Mouse (Mus musculus) right cerebral cortex, postnatal 36 days (tissue): ENCODE data around the gene Mindy1.
"Not testable (repeated sequence)": the region's sequence is repeated elsewhere in the genome, so short reads cannot be mapped to it uniquely, and the experiment has no call there.

Experiments
- DNase-seq, 2 experiments: peaks; one replicate each; pipeline ENCODE4 v3.0.0; 2022; ENCODE audit warnings: low spot score in 2 of 2, mixed read lengths in 1 of 2

The Mindy1 gene

GRCm38 (mm10) chr3:95319701-95320625 lies 38.8 kb downstream of the Mindy1 start:
- no peak for DNase-seq

DNA sequence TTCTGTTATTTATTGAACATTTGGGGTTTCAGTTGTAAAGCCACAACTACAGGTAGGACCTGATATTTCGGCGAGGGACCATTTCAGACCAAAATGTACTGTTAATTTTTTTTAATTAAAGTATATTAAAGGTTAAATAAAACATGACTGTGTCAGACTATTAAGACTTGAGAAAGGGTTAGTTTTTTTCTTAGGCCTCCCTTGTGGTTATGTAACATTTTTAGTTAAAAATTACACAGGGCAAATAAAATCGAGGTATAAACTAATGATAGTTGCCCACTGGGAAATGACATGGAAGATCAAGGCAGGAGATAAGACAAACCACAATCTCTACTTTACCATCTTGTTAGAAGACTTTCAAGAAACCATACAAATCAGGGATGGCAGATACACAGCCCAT lies 42.3 kb downstream of the Mindy1 start:
- DNase-seq, result no peak

DNA sequence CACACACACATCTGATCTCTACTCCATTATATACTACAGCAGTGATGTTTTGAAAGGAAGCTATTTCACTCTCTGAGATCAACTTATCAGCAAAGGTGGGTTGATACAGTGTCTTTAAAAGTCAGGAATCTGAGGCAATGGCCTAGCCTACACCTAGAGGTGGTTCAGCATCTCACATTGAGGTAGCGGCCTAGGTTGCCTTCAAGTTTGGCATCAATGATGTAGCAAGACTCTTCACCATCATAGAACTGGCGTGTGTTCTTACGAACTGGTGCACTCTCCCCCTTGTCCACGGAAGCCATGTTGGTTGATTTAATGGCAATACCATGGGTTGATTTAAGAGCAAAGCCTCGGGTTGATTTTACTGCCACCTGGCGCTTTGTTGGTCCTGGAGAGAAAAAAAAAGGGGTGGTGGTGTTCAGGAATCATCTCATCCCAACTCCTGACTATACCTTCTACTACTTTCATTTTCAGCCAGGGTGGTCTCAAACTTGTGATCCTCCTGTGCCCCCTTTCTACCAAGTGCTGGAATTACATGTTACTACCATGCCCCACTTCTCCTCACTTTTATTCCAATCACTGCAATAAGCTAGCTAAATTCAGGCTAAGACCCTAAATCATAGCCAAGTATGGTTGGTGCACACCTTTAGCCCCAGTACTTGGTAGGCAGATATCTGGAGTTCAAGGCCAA lies 43.5 kb downstream of the Mindy1 start:
- DNase-seq, result no peak

- DNase-seq, result no peak
These were observed 47.8 kb downstream of the Mindy1 start for GRCm38 (mm10) chr3:95328803-95329404.

DNA sequence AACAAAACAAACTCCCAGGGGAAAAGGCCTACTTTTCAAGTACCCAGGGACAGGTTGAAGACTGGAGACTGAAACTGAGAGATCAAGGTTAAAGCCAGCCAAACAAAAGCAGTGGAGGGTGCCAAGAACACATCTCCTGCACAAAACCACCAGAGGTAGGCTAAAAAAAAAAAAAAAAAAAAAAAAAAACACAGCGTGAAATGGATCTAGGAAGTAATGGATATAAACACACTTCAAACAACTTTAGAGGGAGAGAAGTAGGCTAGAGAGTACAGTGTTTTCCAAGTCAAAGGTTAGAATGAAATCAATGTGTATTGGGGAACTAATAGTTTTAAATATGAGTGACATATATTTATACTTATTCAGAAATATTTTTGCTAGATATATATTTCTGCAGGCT lies 50.4 kb downstream of the Mindy1 start:
- DNase-seq, result no peak

DNA sequence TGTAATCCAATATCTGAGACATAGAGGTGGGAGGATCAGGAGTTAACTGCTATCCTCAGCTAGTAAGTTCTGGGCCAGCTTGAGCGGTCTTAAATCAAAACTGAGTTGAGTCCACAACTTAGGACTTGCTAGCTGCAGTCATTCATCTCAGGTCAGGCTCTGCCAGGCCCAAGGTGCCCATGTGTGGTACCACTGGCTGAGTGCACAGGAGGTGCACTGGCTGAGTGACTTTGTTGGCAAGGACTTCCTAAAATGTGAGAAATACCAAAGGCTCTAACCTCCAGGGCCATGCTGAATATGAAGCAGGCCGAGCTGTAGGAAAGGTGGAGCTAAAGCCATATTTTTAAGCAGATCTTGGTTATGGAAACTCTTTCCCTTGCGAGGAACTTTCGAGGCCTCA lies 56.2 kb downstream of the Mindy1 start:
- no peak for DNase-seq

DNA sequence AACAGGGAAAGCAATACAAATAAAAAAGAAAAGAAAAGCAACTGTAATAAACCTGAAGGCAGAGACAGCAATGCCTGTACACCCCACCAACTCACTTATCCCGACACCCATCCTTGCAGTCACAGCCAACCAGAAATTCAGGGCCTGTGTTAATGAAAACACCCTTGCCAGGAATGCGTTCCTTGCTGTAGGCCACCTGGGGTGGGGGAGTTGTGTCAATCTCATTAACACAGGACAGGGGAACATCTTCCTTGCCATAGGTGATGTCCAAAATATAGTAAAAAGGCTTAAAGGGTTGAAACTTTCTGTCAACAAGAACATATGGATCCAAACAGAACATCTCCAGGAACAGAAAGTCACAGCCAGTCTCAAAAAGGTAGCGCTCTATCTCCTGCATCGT lies 57.1 kb downstream of the Mindy1 start:
- no peak for DNase-seq

DNA sequence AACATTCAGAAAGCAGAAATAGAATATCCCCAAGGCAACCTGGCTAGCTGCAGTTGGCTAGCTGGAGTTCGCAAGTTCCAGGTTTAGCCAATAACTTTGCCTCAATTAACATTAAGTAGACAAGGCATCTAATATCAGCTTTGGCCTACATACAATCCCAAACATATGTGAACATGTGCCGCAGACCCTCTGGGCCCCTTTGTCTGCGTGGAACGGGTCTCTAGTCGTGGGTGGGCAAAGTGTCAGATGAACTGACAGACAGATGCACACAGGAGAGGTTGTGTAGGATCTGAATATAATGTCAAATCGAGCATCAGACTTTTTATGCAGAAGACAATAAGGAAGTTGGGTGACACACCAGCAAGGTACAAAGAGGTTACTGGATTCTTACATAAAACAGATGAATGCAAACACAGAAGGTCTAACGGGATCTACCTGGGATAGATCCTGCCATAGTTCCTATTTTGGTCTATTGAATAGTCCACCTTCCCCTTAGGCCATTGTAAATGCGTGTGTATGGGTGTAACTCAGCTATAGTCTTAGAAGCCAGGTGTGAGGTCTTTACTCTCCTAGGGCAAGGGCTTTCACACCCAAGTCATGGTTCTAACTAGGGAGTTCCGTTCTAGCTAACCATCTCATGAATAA lies 62.3 kb downstream of the Mindy1 start:
- not testable (repeated sequence) for DNase-seq
